Mouse (Mus musculus): Measurements from ENCODE around the gene Ankrd44.

DNA sequence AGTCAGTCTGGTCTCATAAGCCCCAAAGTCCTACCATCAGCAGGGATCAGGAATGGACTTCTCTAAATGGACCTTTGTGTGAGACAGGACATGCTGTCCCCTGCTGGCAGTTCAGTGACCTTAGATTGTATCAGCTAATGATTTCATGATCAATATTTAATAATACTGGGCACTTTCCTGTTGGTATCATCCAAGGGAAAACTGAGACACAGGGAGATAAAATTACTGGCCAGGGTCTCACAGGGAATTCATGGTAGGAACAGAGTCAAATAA is 13.2 kb downstream of the Ankrd44 start:
- TF ChIP-seq E2F4 (IDR thresholded peaks at IDR 0.05; ENCODE audit: insufficient replicate concordance, low read depth, low read length), result no peak
- TF ChIP-seq POLR2A (IDR thresholded peaks at IDR 0.05; ENCODE audit: low read depth, low read length), result no peak
- no peak for TF ChIP-seq ZMIZ1 (IDR thresholded peaks at IDR 0.05; ENCODE audit: low read depth, low read length)
- TF ChIP-seq RCOR1 (conservative IDR thresholded peaks at IDR 0.05; ENCODE audit: low read depth, low read length), result no peak
- TF ChIP-seq BHLHE40 (IDR thresholded peaks at IDR 0.05; ENCODE audit: low read depth, low read length), result no peak
- no peak for TF ChIP-seq EP300 (IDR thresholded peaks at IDR 0.05; ENCODE audit: low read length)
- no peak for TF ChIP-seq ZNF384 (IDR thresholded peaks at IDR 0.05; ENCODE audit: low read depth, low read length)
- TF ChIP-seq CTCF (conservative IDR thresholded peaks at IDR 0.05 in 1 of 2, IDR thresholded peaks at IDR 0.05 in 1 of 2; ENCODE audit: low read depth in 2 of 2, low read length in 2 of 2), result peak in 1 of 2 experiments; percentile 49; a peak in 2 of 4 replicates
- TF ChIP-seq NELFE (IDR thresholded peaks at IDR 0.05; ENCODE audit: low read depth, low read length), result no peak
- TF ChIP-seq USF1 (IDR thresholded peaks at IDR 0.05; ENCODE audit: low read depth, low read length), result no peak
- TF ChIP-seq ZC3H11A (IDR thresholded peaks at IDR 0.05; ENCODE audit: low read depth, low read length), result no peak

Data from CH12.LX (cell line).